Mouse (Mus musculus) neural tube, embryonic 10.5 days (tissue): ENCODE measurements at regions not wholly inside any gene's neighbourhood (a gene's known extent, or its start where the extent isn't known, plus 50 kb on each side); places are given as distances from the start of the nearest gene placed in this dataset.

Experiments
- DNase-seq: peaks from one replicate; pipeline ENCODE4 v3.0.0-alpha.2; 2017; ENCODE audit warnings: low spot score; ENCODE audit errors: extremely low spot score

DNA sequence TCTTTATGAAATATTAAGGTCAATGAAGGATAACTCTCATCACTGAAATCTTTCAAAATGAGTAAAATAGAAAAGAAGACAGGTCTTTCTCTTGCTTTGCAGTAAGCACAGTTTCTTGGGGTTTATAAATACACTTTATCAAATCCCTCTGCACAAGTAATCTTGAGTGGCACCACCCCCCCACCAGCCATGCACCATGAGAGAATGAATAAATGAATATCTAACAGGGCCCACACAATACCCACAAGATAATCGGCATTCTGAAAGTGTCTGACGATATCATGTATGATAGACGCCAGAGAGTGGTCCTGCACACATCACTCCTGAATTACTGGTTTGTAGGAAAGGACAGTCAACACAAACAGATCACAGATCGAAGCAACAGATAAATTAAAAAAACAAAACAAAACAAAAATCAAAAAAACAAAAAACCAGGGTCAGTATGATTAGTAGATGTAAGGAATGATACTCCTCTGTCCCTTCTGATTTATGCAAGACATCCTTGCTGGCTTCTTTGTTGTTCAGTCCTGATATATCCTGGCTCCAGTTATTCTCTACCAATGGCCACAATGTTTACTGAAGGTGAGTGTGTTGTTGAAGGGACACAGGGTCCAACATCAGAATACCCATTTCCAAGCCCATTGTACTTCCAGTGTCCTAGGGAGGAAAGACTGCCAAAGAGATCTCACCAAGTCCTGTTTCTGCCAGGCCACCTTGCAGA is 92.0 kb upstream of the Cited2 start:
- no peak for DNase-seq

GRCm38 (mm10) chr10:17631817-17632216 is 91.2 kb upstream of the Cited2 start:
- no peak for DNase-seq

DNA sequence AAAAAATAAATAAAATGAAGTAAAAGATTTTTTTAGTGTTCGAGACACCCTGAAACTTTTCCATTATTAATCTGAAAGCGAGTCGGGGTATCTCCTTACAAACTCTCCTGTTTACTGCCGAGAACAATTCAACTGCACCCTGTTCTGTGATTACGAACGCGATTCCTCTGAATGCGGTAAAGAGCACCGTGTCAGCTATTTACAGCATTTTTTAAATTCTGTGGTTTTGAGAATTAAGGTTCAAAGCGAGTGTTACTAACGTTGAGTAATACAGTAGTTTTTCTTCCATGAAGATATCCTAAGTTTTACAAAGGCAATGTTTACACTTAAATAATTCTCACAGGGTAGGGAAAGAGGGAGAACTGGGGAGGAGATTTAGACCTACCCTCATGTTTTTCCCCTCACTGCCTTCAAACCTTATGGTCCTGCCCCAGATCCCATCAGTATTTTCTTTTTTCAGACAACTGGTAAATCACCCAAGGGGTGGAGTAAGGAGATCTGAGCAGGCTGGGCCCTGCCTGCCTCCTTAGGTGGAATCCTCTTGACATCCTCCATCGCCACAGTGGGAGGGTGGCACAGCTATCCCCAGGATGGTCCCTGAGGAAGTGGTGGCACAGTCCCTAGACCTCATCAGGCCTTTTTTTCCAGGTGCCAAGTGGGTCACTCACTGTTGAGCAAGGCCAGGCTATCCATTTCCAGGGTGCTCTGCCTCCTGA is 89.9 kb upstream of the Cited2 start:
- no peak for DNase-seq

DNA sequence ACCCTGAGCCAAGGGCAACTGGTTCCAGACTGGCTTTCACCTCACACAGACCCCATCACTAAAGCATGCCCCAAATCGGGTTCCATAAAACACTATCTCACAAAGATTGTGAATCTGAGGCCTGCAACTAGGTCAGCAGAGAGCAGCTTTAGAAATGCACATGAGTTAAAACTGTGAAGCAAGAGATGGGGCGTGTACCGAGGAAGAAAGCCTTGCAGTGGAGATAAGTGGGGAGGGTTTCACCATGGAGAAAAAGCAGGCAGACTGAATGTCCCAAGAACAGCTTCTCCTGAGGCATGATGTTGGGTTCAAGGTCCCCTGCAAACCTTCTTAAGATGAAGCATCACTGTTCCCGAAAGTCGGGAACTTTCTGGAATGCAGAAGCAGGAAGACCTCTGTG is 77.7 kb upstream of the Cited2 start:
- no peak for DNase-seq

GRCm38 (mm10) chr10:17646391-17646790 is 76.6 kb upstream of the Cited2 start:
- DNase-seq: no peak

DNA sequence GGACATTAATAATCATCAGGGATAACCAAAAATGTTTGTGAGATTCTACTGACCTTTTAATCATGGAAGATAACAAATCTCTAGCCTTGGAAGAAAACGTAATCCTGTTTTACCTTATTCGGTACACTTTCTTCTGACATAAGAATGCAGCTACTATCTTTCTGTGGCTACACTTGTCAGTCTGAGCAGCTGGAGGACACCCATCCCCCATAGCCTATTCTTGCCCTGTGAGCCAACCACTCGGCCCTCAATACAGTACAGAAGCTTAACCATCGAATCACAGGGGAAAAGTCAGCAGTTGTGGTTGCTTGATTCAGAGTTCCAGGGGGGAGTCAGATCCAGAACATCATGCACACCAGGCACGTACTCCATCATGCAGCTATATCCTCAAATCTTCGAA is 74.9 kb upstream of the Cited2 start:
- DNase-seq: no peak

GRCm38 (mm10) chr10:17650997-17651750 is 71.8 kb upstream of the Cited2 start:
- DNase-seq: no peak

DNA sequence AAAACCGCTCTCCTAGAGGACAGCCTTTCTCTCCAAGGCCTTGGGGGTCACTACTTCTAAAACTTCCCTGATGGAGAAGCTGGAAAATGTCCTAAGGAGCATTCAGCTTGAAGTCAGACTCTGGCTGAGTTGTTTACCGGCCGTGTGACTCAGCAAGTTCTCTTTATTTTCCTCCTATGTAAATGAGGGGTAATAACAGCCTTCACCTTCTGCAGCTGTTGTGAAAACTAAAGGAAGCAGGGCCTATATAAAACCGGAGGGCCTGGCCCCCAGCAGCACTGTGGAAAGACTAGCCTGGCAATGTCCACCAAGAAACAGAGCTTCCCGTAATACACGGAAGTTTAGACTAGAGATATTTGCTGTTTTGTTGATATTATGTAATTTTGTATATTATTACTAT is 69.7 kb upstream of the Cited2 start:
- no peak for DNase-seq

- no peak for DNase-seq
Observed at GRCm38 (mm10) chr10:17653785-17654184, 69.2 kb upstream of the Cited2 start.

DNA sequence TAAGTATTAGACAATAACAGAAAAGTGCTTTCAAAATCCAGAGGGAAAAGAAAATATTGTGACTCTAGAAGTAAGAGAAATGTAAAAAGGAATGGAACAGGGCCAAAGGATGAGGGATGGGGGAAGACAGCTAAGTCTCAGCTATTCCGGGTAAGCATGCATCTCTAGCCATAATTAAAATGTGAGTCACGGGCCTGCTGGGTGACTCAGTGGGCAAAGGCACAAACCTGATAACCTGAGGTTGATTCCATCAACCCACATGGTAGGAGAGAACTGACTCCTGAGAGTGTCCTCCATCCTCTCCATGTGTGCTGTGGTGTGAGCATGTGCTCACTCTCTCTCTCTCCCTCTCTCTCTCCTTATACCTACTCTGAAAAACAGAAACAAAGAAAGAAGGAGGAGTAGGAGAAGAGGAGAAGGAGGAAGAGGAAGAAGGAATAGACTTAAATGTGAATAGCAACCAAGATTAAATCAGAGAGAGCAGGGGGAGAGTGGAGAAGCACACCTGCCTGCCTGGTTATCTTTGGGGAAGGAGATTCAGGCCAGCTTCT is 68.6 kb upstream of the Cited2 start:
- DNase-seq: no peak

- DNase-seq: no peak
Observed at GRCm38 (mm10) chr10:17655459-17656051, 67.5 kb upstream of the Cited2 start.

DNA sequence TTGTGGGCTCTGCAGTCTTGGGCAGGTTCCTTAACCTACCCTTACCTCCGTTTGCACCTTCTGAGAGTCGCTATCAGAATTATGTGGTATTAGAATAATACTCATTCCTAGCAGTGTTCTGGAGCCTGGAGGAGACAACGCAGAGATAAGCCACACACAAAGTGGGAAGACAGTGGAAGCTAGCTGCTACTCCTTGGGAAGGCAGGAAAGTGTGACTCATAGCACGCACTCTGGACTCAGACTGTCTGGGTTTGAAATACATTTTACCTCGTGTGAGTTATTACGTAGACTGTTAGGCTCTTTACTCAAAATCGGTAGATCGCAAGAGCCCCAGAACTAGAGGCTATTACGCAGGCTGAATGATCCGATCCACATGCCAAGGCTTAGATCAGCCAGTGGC is 66.7 kb upstream of the Cited2 start:
- DNase-seq: no peak

GRCm38 (mm10) chr10:17656872-17657482 is 66.0 kb upstream of the Cited2 start:
- no peak for DNase-seq

- DNase-seq: no peak
Observed at GRCm38 (mm10) chr10:17659575-17659974, 63.4 kb upstream of the Cited2 start.

DNA sequence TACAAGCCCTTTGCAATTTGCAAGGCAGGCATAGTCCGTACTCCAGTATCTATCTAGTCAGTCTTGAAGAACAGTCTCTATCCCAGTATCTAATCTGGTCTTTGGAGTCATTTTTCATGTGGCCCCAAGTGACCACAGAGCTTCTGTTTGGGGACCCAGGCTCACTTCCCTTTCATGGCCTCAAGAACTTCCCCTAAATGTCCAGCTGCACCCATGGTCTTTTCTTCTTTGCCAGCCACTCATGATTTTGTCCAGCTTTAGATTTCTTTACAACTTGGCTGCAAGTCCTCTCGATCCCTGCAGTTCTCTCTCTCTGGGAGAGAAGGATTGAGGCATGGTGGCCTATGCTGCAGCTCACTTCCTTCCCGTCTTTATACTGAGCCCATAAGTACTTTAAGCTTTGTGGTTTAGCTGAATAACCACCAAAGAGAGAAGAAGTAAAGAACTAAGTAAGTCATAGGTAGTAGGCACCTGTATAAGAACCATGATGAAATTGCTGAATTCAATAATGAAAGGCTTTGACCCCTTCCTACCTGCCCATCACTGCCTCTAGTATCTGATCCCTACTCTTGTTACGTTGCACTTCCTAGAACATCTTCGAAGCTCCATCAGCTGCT is 62.1 kb upstream of the Cited2 start:
- DNase-seq: no peak

DNA sequence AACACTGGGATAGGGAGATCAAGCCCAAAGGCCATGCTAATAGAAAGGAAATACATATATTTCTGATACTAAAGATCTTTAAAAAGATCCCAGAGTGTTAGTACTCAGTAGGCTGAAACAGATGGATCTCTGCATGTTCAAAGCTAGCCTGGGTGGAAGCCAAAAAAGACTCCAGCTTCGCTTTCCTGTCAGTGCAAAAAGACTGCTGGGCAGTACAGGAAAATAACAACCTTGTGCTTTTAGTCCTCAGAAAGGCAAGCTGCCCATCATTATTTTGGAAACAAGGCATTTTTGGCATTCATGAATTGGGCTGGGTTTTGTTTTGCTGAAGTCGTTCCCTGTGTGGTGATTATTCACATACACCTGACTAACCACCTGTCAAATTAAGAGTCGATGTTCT is 56.9 kb upstream of the Cited2 start:
- DNase-seq: no peak

- no peak for DNase-seq
Observed at GRCm38 (mm10) chr10:17669401-17669800, 53.6 kb upstream of the Cited2 start.
